ENCODE assay signal across 8 mouse cellular contexts in genomic region chr2:19445871-19446501, GRCm38 (mm10). TPM values are rescaled to one million over a fixed set of nuclear protein-coding genes. Genes with fewer than 3 reads are reported as not detected.
DNase-seq lines count a peak whose midpoint lies in the region; ATAC-seq lines count a peak whose summit lies in the region.

No protein-coding gene starts in this region.

- H3K27ac ChIP-seq in heart, embryonic 14.5 days (replicated peaks in 1 of 2; ENCODE audit: control insufficient read depth in 1 of 2, insufficient read depth in 1 of 2, low read depth in 2 of 2, low read length in 2 of 2): no peak overlapping the region
- H3K27ac ChIP-seq in hindbrain, embryonic 11.5 days (ENCODE audit: low read depth, low read length): no peak overlapping the region
- no peak overlapping the region for H3K27ac ChIP-seq in midbrain, embryonic 15.5 days

- no peak overlapping the region for H3K9ac ChIP-seq in heart, embryonic 14.5 days (ENCODE audit: low read length)
- H3K9ac ChIP-seq in hindbrain, embryonic 11.5 days (ENCODE audit: low read depth, low read length): peak overlapping the region; percentile 45
- H3K9ac ChIP-seq in midbrain, embryonic 15.5 days: no peak overlapping the region

- whole genome bisulfite sequencing in heart, embryonic 14.5 days: 1% methylated on average over 67 of the region's 67 CpGs
- 0% methylated on average over 65 of the region's 67 CpGs for WGBS in hindbrain, embryonic 11.5 days
- under 1% methylated on average over 67 of the region's 67 CpGs for WGBS in midbrain, embryonic 15.5 days

- DNase-seq in heart, adult 11 months: no peak
- DNase-seq in R1 (ENCODE audit: low read depth, low spot score): peak; percentile 32
- peak; percentile 61 for DNase-seq in hindbrain, embryonic 11.5 days (ENCODE audit: low spot score)
- no peak for DNase-seq in layer of hippocampus, adult 8-10 months (ENCODE audit: low spot score in 2 of 2)
- no peak for DNase-seq in yolk sac, embryonic 10.5 days (ENCODE audit: low spot score)

- H3K36me3 ChIP-seq in heart, embryonic 14.5 days (ENCODE audit: control insufficient read depth, insufficient read depth, low read length): no peaks in the 10 kb centered on the region
- no peaks in the 10 kb centered on the region for H3K36me3 ChIP-seq in hindbrain, embryonic 11.5 days (ENCODE audit: control insufficient read depth, insufficient read depth, low read length)
- H3K36me3 ChIP-seq in midbrain, embryonic 15.5 days (replicated peaks): no peaks in the 10 kb centered on the region

- peaks cover 98% of the 10 kb centered on the region for H3K27me3 ChIP-seq in heart, embryonic 14.5 days (ENCODE audit: control insufficient read depth, insufficient read depth, low read length)
- peaks cover 90% of the 10 kb centered on the region for H3K27me3 ChIP-seq in hindbrain, embryonic 11.5 days (ENCODE audit: control insufficient read depth, insufficient read depth, low read length)
- H3K27me3 ChIP-seq in midbrain, embryonic 15.5 days (replicated peaks): peaks cover 93% of the 10 kb centered on the region

- no peaks in the 10 kb centered on the region for H3K9me3 ChIP-seq in heart, embryonic 14.5 days (ENCODE audit: control insufficient read depth, low read length)
- H3K9me3 ChIP-seq in hindbrain, embryonic 11.5 days (ENCODE audit: control insufficient read depth, low read length): no peaks in the 10 kb centered on the region
- no peaks in the 10 kb centered on the region for H3K9me3 ChIP-seq in midbrain, embryonic 15.5 days

- no peak for ATAC-seq in heart, embryonic 14.5 days (ENCODE audit: insufficient number of reproducible peaks, insufficient read depth, low FRiP score, low read depth)
- ATAC-seq in hindbrain, embryonic 11.5 days (ENCODE audit: low FRiP score): peak; percentile 6
- ATAC-seq in midbrain, embryonic 15.5 days (replicated peaks): peak; percentile 16; the same call in 1 of the 2 replicates
- ATAC-seq in megakaryocyte progenitor cell, adult 5-6 weeks (replicated peaks; ENCODE audit: poor library complexity): no peak

- H3K4me1 ChIP-seq in heart, embryonic 14.5 days (ENCODE audit: control insufficient read depth in 2 of 2, insufficient read depth in 2 of 2, low read length in 2 of 2): peaks cover 0 to 5% of the 10 kb centered on the region in 2 experiments; a peak in 3 of 4 replicates
- peaks cover 5% of the 10 kb centered on the region for H3K4me1 ChIP-seq in hindbrain, embryonic 11.5 days (replicated peaks; ENCODE audit: control insufficient read depth, insufficient read depth, low read length)
- peaks cover 24% of the 10 kb centered on the region for H3K4me1 ChIP-seq in midbrain, embryonic 15.5 days

- H3K4me2 ChIP-seq in heart, embryonic 14.5 days (ENCODE audit: low read length): peak overlapping the region; percentile 60
- H3K4me2 ChIP-seq in hindbrain, embryonic 11.5 days (replicated peaks; ENCODE audit: low read depth, low read length): peak overlapping the region; percentile 49
- peak overlapping the region; percentile 62 for H3K4me2 ChIP-seq in midbrain, embryonic 15.5 days

- peak overlapping the region; percentile 4 to 32 for H3K4me3 ChIP-seq in heart, embryonic 14.5 days (ENCODE audit: control insufficient read depth in 1 of 2, insufficient read depth in 1 of 2, low read depth in 1 of 2, low read length in 2 of 2)
- peak overlapping the region; percentile 45 for H3K4me3 ChIP-seq in hindbrain, embryonic 11.5 days (ENCODE audit: low read depth, low read length)
- peak overlapping the region; percentile 34 for H3K4me3 ChIP-seq in midbrain, embryonic 15.5 days

RNA-seq across cellular contexts. Expression of gene Ptf1a, which starts 0.5 kb away (rescaled TPM):
- not detected in 2 replicates for polyA plus RNA-seq in heart, embryonic 14.5 days (2014; fragmentation: Nextera tagmentation; extraction: Ambion mirVana)
- 15.5 and 18.0 TPM in 2 replicates for polyA plus RNA-seq in hindbrain, embryonic 11.5 days (2014; fragmentation: Nextera tagmentation; extraction: Ambion mirVana)
- 0.26 and 0.49 TPM in 2 replicates for polyA plus RNA-seq in midbrain, embryonic 15.5 days (2015; fragmentation: Nextera tagmentation; extraction: Ambion mirVana)
- not detected in 2 replicates for total RNA-seq in megakaryocyte progenitor cell, adult 5-6 weeks (2015)
- total RNA-seq in megakaryocyte progenitor cell, adult 5-6 weeks (2017): not detected in 2 replicates
- not detected for total RNA-seq in layer of hippocampus, adult 8-10 months (2022)

Comparison
In these comparisons a context has a peak if more than half of its experiments do, and no peak if none do; other contexts are left out.
1. ATAC-seq: peak in hindbrain, embryonic 11.5 days (single experiment) and midbrain, embryonic 15.5 days (single experiment); none in heart, embryonic 14.5 days (single experiment) and megakaryocyte progenitor cell, adult 5-6 weeks (single experiment).
2. DNase-seq: peak in R1 (single experiment) and hindbrain, embryonic 11.5 days (single experiment); none in heart, adult 11 months (single experiment), layer of hippocampus, adult 8-10 months (0 of 2) and yolk sac, embryonic 10.5 days (single experiment).
3. RNA of gene Ptf1a, which starts 0.5 kb away (polyA plus RNA-seq): 15.5 to 18.0 TPM in hindbrain, embryonic 11.5 days; 0.26 to 0.49 TPM in midbrain, embryonic 15.5 days and not detected in heart, embryonic 14.5 days; every median in the first group is over 10 times any median in the second.
4. Peak in every context shown above with its lines, with median percentiles within 50 percentile points of each other: H3K4me2 ChIP-seq and H3K4me3 ChIP-seq.